Mouse (Mus musculus): Measurements from ENCODE around the gene Ranbp6.

DNA sequence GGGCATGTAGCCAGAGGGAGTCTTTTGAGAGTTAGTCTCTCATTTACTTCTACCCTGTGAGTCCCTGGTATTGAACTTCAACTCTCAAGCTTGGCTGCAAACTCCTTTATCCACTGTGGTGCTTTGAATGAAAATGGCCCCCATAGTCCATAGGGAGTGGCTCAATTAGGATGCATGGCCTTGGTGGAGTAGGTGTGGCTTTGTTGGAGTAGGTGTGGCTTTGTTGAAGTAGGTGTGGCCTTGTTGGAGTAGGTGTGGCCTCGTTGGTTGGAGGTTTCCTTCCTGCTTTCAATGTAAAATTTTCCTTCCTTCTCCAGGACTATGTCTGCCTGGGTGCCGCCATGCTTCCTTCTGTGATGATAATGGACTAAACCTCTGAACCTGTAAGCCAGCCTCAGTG lies 18.1 kb upstream of the Ranbp6 start:
- TF ChIP-seq CTCF (IDR thresholded peaks at IDR 0.05; ENCODE audit: insufficient read depth, low read length) (no peak), POLR2A (IDR thresholded peaks at IDR 0.05; ENCODE audit: borderline replicate concordance, extremely low read depth, low read depth, low read length) (no peak)
